Mouse (Mus musculus): ENCODE results near the gene Foxr1. TPM values are rescaled to one million over a fixed set of nuclear protein-coding genes. Genes with fewer than 3 reads are reported as not detected.

Gene Foxr1
- polyA plus RNA-seq (2017; shearing (Covaris generic)) = not detected

DNA sequence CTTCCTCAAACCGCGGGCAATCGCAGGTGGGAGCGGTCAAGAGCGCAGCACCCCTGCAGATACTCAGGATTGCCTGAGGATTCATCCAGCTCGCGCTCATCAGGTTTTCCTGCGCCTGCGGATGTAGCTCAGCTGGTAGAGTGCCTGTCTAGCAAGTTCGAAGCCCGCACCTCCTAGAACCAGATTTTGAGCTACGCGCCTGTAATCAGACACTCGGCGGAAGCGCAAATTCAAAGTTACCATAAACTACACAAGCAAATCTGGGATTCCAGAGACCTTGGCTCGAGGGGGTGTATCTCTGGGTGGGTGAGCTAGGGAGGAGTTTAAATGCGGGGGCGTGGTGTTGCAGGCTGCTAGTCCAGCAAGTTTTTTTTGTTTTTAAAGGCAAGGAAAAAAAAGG is at the start of gene Foxr1:
TSS of gene Foxr1 (minus strand) at position 176 of the 400 bp plus-strand sequence.

DNA sequence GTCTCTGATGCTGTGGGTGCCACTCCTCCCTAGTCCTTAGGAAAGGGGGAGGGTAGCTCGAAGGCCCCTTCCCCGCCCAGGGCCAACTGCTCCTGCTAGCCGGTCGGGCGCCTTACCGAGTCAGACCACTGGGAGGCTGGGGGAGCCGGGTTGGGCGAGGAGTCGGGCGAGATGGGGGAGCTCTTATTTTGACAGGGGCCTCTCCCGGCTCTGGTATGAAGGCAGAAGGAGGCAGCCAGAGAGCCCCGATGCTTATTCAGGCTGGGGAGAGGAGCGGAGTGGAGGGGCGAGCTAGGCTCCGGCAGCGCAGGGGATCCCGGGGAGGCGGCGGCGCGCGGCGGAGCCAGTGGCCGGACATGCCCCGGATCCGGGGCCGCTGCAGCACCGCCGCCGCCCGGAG is 41.6 kb upstream of the Foxr1 start, which contains the start of gene Bcl9l:
TSS of gene Bcl9l (plus strand) at position 274 of the 400 bp plus-strand sequence.

DNA sequence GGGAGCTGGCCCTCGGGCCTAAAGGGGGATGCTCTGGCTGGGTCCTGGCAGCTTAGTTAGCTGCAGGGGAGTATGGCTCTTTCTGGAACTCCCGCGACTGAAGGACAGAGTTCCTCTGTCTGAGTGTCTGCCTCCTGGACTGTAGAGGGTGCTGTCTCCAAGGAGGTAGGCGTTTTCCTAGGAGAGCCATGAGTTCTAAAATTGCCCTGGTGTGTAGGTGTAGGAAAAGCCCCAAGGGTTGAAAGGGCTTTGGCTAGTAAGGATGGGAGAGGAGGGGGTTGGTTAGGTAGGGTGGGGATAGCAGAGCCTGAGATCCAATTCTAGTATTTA is 13.9 kb upstream of the Foxr1 start, which contains the start of gene Upk2:
TSS of gene Upk2 (minus strand) at position 86 of the 330 bp plus-strand sequence.

DNA sequence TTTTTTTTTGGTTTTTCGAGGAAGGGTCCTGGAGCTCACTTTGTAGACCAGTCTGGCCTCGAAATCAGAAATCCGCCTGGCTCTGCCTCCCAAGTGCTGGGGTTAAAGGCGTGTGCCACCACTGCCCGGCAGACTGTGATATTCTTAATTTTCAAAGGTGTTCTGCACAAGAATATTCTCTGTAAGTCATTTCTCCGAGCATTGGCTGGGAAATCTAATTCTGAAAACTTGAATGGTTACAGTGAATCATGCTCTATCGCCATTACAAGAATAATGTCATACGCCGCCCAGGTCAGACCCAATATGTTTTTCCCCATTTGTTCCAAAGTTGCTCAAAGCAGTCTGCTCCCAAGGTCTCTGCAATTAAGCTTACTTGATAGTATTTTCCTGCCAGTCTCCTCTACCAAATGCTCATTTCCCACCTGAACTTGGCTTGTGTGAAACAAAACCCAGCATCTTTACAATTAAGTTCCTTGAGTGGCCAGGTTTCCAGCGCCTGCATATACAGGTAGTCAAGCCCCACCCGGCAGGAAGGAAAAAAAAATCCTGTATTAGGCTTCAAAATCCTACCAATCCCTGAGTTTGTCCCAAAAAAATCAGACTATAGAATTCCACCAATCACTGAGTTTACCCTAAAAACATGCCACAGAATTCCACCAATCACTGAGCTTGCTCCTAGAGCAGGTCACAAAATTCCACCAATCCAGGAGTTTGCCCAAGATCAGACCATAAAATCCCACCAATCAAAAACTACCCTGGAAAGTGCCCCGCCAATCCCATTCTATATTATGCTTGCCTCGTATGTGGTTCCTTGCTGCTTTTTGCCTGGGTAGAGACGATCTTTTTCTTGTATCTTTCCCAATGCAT is 22.2 kb downstream of the Foxr1 start, which contains the start of gene Ccdc84:
TSS of gene Ccdc84 (minus strand) at position 51 of the 867 bp plus-strand sequence.

DNA sequence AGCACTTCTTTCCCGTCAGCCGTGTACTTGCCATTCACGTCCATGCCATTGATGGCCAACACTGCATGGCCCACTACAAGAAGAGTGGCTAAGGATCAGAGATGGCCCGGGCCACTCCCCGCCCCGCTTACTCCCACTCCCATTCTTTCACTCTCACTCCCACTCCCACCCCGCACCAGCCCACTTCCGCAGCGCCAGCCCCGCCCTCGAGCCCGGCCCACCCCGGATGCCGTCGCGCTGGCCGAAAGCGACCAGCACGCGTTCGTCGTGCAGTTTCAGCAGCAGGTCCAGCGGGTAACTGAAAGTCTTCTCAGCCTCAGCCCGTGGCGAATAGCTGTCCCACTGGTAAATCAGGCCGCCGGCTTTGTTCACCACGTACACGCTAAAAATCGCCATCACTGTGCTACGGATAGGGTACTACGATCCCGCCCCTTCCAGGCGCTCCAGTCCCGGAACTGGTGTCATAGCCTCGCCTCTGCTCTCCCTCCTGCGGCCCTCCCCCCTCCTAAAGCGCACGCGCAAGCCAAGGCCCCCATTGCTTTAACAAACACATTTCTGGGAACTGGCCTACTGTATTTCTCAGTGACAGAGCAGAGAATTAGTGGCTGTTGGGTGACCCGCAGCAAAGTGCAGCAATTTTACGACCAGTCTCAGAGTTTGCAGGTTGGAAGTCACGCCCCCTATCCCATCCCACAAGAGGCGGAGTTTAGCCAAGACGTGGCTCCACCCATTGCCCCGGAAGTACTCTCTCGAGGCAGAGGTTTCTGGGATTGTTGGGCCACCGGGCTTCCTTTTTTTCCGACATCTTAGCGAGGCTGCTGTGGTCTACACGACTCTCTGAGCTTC is 33.8 kb downstream of the Foxr1 start, which contains the start of the genes Rps25 and Trappc4:
TSS of gene Rps25 (plus strand) at position 234 of the 846 bp plus-strand sequence.
TSS of gene Trappc4 (minus strand) at position 695 of the 846 bp plus-strand sequence.

DNA sequence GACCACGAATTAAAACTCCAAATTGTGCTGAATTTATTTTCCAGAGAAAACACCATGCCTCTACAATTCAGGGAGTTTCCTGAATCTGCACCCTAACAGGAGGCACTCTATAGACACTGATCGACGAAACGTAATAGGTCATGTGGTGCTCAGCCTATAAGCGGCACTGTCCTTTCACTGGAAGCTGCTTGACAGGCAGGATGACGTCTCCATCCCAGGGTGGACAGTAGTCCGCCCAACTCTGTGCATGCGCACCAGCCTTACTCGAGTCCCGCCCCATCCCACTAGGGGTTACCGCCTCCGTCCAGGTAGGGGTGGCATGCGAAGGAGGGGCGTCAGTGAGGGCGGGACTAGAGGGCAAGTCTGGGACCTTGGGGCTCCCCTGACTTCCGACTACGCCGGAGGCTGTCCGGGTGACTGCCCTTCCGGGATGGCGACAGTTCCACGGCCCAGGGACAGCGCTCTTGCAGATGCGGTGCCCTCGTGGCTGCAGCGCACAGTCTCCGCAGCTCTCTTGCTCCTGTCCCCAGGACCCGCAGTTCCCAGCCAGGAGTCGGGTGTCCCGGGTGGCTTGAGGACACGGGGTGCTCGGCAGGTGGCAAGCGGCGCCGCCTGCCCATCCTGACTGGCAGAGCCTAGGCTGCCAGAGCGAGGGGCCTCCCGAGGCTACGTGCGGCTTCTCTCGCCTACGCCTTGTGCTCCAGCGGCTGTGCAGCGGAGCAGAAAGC is 44.1 kb downstream of the Foxr1 start, which contains the start of gene Slc37a4:
TSS of gene Slc37a4 (plus strand) at position 169 of the 728 bp plus-strand sequence.

Other genes starting within 250 kb of the Foxr1 start
- gene Cbl, start 207.1 kb downstream of the Foxr1 start, polyA plus RNA-seq (2017; shearing (Covaris generic)) = 47.6 TPM
- not detected for gene Ccdc153, start 200.5 kb downstream of the Foxr1 start, polyA plus RNA-seq (2017; shearing (Covaris generic))
- not detected for gene Pdzd3, start 189.7 kb downstream of the Foxr1 start, polyA plus RNA-seq (2017; shearing (Covaris generic))
- 11.3 TPM for gene Nlrx1, start 172.5 kb downstream of the Foxr1 start, polyA plus RNA-seq (2017; shearing (Covaris generic))
- not detected for gene Abcg4, start 152.5 kb downstream of the Foxr1 start, polyA plus RNA-seq (2017; shearing (Covaris generic))
- gene Hinfp, start 135.5 kb downstream of the Foxr1 start, polyA plus RNA-seq (2017; shearing (Covaris generic)) = 27.3 TPM
- gene C2cd2l, start 120.9 kb downstream of the Foxr1 start, polyA plus RNA-seq (2017; shearing (Covaris generic)) = 17.6 TPM
- 18.8 TPM for gene Dpagt1, start 115.1 kb downstream of the Foxr1 start, polyA plus RNA-seq (2017; shearing (Covaris generic))
- 66.8 TPM for gene H2afx, start 106.4 kb downstream of the Foxr1 start, polyA plus RNA-seq (2017; shearing (Covaris generic))
- 37.2 TPM for gene Hmbs, start 96.9 kb downstream of the Foxr1 start, polyA plus RNA-seq (2017; shearing (Covaris generic))
- 67.2 TPM for gene Vps11, start 79.5 kb downstream of the Foxr1 start, polyA plus RNA-seq (2017; shearing (Covaris generic))
- gene Hyou1, start 61.6 kb downstream of the Foxr1 start, polyA plus RNA-seq (2017; shearing (Covaris generic)) = 15.6 TPM
- 31.0 TPM for gene Slc37a4, start 44.3 kb downstream of the Foxr1 start, polyA plus RNA-seq (2017; shearing (Covaris generic))
- gene Rps25, start 34.0 kb downstream of the Foxr1 start, polyA plus RNA-seq (2017; shearing (Covaris generic)) = 1,839 TPM
- gene Trappc4, start 33.5 kb downstream of the Foxr1 start, polyA plus RNA-seq (2017; shearing (Covaris generic)) = 135 TPM
- gene Ccdc84, start 22.6 kb downstream of the Foxr1 start, polyA plus RNA-seq (2017; shearing (Covaris generic)) = 63.3 TPM
- gene Upk2, start 13.8 kb upstream of the Foxr1 start, polyA plus RNA-seq (2017; shearing (Covaris generic)) = not detected
- 28.8 TPM for gene Bcl9l, start 41.7 kb upstream of the Foxr1 start, polyA plus RNA-seq (2017; shearing (Covaris generic))
- 41.1 TPM for gene Cxcr5, start 120.7 kb upstream of the Foxr1 start, polyA plus RNA-seq (2017; shearing (Covaris generic))
- gene Ddx6, start 163.8 kb upstream of the Foxr1 start, polyA plus RNA-seq (2017; shearing (Covaris generic)) = 35.7 TPM
- not detected for gene Treh, start 232.1 kb upstream of the Foxr1 start, polyA plus RNA-seq (2017; shearing (Covaris generic))